Mouse (Mus musculus) layer of hippocampus, adult 9-10 months (tissue): ENCODE measurements at regions not wholly inside any gene's neighbourhood (a gene's known extent, or its start where the extent isn't known, plus 50 kb on each side); places are given as distances from the start of the nearest gene placed in this dataset.

ENCODE experiments used
- DNase-seq: peaks from one replicate; pipeline ENCODE4 v3.0.0; 2022; ENCODE audit warnings: low spot score

DNA sequence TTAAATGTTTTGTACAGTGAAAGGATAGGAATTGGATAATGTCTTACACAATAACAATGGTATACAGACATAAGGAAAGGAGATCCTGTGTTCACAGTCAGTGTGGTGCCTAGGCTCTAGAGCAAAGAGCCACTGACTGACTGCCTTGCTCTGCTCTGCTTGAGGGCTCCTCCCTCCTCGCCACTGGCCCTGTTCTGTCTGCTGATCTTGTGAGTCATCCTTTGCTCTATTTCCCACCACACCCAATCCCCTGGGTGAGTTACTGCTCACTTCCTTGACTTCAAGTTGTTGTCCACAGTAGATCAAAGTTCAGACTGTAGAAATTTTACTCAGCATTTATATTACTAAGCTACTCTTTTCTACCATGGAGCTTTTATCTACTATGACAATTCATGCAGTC lies 117.3 kb downstream of the Tmsb4x start:
- DNase-seq = no peak

DNA sequence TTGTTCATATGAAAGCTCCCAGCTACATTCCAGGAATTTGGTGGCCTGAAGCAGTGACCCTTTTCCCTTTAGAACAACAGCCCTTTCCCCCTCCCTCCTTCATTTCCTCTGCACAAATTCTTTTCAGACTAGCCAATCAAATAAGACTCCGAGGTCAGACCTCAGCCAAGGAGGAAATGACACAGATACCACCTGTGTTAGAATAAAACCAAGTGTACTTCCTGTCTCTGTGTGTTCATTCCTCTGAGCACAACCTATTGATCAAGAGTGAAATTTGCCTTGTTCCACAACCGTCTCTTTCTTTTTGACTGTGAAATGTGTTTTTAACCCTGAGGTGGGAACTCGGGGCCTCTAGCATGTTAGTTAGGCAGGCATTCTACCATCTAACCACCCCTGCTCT lies 120.2 kb downstream of the Tmsb4x start:
- DNase-seq = no peak

DNA sequence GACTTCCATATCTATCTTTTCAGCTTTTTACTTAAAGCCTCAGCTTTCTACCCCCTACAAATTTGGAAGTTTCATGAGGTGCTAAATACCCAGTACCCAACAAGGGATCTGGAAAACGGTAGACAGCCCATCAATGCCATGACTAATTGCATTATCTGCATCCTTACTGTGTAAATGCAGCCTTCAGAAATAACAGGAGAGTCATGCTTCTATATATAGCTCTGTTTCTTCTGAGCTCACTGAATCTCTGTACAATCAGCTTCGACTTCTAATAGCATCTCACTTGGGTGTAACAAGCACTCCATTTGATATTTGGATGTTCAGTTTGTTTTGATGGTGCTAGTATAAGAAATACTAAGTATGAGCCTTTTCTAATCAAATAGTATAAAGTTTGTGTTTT lies 120.7 kb downstream of the Tmsb4x start:
- no peak for DNase-seq

DNA sequence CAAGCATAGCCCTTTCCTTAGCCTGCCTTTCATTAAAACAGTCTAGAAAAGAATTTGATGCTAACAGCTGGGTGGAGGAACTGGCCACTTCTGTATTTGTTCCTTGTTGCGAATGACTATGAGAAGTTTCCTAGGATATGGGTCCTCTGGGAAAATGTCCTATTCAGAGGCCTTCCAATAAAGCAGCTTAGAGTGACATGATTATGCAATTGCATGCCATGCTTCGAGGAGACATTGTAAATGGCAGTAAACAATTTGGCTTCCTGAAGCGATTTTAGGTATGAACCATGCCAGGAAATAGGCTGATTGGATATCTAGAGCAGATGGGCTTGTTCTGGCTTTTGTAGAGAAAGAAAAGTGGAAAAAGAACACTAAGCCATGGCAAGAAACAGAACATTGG lies 128.3 kb downstream of the Tmsb4x start:
- DNase-seq = no peak

DNA sequence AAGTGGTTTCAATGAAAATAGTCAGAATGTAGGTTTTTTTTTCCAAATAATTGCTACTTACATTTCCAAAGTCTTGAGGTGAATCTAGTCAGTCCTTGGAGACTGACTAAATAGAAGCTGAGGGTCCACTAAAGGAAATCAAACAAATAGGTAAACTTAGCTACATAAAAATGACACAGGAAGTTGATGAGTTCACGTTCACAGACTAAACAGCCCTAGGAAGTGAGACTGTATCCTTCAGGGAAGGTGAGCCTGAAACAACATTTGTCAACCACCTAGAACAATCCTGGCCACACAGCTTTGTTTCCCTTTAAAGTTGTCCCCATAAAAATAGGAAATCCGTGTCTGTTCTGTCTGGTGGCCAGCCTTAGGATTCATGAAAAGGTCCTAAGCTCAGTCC lies 140.0 kb downstream of the Tmsb4x start:
- DNase-seq = no peak

DNA sequence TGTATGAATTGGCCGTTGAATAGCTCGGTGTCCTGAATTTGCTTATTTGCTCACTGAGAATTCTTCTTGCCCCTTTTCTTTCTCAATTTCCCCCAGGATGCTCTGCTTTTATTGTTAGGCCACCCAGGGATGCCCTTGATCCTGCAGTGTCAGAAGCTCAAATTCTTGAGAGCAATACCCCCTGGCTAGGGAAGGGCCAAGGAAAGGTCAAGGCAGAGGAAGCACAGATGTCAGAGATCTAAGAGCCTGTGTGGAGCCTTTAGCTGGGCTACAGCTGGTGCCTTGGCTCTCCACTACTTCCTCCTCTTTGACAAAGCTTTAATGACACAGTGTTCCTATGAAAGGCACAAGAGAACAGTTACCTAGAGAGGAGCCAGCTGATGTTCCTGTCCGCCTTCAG lies 141.2 kb downstream of the Tmsb4x start:
- DNase-seq = no peak

DNA sequence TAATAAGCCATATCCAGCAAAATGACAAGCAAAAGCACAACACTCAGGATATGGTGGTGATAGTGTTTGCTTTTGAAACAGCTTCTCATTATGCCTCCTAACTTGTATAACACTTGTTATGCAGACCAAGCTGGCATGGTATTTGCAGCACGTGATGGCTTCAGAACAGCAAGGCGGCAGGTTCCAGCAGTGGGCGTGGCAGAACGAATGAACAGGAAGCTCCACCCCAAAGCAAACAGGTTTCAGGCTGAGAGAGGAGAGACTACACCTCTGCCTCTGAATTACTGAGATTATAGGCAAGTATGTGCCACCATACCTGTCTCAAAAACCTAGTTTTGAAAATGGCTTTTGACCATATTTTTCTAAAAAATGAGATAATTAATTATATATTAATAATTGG lies 145.2 kb downstream of the Tmsb4x start:
- DNase-seq = no peak

DNA sequence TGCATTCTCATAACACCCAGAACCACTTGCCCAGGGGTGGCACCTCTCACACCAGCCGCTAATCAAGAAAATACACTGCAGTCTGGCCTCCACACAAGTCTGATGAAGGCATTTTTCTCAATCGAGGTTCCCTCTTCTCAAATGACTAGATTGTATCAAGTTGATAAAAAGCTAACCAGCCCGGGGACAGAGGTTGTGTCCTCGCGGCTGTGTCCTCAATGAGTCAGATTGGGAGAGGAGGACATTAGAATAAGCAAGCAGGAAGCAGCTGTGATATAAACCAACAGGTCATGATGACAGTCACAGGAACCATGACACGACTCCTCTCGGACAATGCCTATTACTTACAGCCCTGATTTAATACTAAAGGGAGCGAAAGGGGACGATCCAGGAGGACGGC lies 156.7 kb downstream of the Tmsb4x start:
- no peak for DNase-seq

DNA sequence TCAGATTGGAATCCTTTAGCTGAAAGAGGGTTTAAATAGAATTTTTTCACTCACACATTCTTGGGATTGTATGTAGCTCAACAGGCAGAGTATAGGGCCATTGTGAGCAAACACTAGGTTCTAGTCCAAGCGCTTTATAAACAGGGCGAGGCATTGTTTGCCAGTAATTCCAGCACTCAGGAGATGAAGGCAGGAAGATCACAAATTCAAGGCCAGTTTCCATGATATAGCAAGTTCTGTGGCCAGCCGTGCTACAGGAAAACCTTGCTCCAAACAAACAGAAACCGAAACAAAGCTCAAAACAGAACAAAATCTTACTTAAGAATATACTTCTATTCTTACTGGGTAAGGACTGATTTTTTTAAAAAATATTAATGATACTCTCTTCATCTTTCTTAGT lies 159.0 kb downstream of the Tmsb4x start:
- DNase-seq = no peak

DNA sequence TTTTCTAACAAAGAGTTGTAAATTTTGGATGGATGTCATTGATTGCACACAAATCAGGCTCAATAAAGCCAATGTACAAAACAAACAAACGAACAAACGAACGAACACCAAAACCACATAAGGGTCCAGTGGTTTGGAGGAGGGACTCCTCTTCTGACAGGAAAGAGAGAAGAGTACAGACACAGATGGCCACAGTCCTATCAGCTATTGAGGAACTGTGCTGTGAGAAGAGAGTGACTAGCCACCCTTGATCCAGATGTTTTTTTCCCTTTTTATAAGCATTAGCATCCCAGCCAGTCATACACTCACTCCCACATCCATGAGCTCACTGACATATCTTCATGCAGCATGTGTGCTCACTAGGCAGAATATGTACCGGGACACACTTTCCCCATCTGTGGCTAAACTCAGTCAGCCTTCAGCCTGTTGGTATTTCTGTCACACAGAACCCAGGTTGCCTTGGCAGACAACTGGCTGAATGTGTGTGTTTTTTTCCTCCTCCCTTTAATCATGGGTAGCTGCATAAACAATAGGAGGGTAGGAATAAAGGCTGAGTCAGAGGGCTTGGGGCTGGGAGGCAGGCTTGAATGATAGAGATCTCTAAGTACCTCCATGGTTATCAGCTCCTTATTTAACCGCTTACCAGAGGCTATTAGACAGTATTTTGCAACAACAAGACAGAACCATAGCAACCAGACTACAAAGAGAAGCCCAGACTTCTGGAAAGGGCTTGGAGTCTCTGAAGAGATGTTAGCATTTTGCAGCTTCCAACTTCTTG lies 159.7 kb downstream of the Tmsb4x start:
- no peak for DNase-seq

DNA sequence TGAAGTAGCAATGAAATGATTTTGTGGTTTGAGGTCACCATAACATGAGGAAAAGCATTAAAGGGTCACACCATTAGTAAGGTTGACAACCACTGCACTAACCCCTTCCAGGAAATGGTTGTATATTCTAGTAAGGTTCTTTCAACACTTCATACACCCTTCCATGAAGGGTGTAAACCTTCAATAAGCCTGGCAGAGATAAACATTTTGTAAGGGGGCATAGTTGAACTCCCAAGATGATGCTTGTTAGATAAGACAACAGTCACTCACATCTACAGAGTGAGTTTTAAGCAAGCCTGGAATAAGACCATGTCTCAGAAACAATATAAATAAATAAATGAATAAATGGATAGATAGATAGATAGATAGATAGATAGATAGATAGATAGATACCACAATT lies 171.1 kb downstream of the Tmsb4x start:
- DNase-seq = no peak

DNA sequence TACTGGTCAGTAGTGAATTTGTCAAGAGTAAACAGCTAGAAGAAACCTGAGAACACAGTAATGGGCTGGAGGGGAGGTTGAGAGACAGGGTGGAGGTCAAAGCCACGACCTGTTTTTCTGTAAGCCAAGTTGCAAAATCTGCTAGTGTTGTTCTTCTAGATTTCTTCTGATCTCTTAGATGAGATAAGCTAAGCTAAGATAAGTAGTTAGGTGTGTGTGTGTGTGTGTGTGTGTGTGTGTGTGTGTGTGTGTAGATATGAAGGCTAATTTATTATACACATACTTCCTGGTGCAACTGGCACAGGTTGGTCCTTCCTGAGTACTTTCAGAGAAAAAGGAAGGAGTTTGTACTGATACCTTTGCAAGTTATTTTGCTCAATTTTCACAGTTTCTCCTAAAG lies 172.8 kb downstream of the Tmsb4x start:
- no peak for DNase-seq

DNA sequence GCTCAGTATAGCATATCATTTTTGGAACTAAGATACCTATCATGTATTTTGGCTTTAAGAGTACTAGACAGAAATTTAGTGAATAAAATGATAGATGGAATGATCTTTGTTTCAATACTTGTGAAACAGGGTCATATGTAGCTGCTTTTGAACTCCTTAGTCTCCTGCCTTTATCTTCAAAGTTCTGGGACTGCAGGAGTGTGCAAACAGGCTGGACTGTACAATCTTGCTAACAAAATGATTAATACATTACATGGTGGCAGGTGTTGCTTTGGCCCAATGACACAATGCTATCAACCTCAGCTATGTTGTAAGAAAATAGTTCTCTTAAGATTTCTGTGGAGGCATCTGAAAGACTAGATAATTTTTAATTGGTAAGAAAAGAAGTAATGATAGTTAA lies 173.5 kb downstream of the Tmsb4x start:
- no peak for DNase-seq

DNA sequence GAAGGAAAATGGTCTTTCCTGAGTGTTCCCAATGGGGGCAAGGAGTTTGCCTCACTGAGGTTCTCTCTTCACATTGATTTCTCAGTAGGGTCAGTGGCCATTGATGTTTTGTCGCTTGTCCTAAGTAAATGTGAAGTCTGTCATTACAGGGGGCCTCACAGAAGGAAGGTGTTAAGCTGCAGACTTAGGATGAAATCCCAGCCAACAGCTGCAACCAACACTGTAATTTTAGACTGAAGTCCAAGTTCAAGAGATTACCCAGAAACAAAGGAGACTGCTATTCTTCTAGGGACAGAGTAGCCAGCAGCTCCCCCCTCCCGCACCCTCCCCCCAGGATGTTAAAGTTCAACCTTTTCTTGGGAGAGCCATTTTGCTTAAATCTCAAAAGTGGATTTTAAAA lies 176.0 kb downstream of the Tmsb4x start:
- DNase-seq = no peak

DNA sequence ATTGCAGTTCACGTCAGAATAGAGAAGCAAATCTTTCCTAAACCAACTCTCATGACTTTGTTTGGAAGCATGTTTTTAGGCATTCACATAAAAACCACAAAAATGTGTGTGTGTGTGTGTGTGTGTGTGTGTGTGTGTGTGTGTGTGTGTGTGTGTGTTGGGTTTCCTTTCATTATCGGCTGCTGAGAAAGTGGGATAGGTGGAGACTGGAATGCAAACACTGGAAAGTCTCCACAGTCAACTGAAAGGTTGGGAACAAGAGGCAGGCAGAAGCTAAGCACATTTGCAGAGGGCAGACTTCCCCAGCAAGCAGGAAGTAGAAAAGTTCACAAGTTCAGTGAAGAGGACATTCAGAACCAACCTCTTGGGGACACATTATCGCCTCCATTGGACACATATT lies 176.5 kb downstream of the Tmsb4x start:
- no peak for DNase-seq

DNA sequence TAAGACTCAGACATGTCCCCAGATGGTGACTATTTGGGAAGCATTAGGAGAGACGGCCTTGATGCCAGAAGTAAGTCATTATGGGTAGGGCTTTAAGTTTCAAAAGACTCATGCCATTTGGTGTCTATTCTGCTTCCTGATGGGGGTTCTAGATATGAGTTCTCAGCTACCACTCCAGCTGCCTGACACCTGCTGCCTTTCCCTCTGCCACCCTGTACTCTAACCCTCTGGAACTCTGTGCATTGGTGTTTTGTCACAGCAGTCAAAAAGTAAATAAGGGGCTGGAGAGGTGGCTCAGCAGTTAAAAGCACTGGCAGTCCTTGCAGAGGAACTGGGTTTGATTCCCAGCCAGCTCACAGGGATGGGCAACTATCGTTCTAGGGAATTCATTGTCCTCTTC lies 177.6 kb downstream of the Tmsb4x start:
- no peak for DNase-seq

DNA sequence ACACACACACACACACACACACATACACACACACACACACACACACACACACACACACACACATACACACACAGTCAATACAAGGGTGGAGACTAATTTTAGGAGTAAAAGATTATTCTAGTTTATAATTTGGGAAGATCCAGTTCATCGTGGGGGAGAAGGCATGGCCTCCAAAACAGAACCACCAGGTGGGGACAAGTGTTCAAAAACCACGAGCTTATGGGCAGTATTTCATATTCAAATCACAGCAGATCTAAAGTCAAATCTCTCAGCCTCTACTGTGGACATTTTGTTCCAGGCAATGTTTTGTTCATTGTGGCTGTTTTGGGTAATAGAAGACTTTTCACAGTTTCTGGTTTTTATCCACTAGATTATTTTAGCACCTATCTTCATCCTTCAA lies 193.5 kb downstream of the Tmsb4x start:
- no peak for DNase-seq

DNA sequence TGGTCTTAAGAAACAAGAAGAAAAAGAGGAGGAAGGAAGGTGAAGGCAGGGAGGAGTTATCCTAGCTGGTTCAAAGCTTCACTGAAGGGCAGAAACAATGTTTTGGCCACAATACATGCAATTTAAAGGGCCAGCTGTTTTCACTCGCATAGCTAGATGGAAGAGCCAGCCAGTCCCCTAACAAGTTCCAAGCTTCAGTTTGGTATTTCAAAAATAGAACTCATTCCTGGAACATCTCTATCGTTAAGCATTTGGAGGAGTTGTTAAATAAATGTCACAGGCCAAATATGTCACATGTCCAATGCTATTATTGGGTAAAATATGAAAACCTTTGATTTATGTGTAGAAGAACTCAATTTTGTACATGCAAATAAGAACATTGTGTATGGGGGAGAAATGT lies 194.8 kb downstream of the Tmsb4x start:
- DNase-seq = no peak

DNA sequence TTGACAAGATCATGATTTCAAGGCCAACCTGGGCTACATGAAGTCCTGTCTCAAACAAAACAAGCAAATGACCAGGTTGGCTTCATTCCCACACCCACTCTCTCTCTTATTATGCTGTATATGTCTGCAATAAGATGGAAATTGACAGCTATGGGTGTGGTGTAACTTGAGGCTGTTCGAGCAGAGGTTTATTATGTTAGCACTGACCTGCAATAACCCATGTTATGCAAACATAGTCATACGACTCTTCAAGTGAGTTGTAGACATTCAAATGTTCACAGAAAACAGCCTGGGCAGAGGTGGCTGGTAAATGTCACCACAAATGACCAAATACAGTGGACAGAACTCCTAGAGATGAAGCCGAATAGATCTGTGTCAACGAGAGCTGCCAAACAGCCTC lies 196.2 kb downstream of the Tmsb4x start:
- no peak for DNase-seq

DNA sequence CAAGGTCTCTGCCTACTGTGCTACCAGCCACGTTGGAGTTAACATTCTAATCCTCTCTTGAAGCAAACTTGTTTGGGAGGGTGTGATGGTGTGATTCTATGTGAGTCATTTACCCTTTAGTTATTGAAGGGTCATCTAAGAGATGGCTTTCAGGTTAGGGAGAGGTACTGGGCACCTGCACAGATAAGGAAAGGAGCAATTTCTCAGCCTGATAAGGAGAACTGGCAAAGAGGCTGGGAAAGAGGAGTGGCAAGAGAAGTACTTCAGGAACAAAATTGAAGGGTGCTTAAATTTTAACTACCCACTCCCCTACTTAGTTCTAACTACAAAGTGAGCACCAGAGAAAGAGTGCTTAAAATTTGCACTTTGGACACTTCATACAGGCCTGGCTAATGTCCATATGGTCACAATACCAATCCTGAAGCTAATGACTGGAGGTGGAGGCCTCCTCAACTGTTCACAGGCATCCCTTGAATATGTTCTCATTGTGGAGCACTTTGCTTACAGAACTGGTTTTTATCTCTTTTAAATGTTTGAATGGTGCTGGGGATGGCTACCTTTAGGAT lies 197.1 kb downstream of the Tmsb4x start:
- DNase-seq = no peak

DNA sequence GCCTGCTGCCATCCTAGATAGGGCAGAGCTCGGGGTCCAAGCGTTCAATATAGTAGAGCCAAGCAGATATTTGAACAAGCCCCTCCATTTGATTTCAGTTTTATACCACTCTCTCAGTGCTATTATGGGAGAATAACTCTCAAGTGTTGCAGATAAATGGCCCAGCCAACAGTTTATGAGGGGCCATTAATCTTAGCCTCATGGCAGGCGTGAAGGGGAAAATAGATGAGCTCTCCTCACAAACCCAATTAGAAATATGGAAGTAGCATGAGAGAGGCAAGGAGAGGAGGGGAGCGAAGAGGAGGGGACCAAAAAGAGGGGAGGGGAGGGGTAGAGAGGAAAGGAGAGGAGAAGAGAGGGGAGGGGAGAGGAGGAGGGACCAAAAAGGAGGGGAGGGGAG lies 213.3 kb downstream of the Tmsb4x start:
- no peak for DNase-seq

DNA sequence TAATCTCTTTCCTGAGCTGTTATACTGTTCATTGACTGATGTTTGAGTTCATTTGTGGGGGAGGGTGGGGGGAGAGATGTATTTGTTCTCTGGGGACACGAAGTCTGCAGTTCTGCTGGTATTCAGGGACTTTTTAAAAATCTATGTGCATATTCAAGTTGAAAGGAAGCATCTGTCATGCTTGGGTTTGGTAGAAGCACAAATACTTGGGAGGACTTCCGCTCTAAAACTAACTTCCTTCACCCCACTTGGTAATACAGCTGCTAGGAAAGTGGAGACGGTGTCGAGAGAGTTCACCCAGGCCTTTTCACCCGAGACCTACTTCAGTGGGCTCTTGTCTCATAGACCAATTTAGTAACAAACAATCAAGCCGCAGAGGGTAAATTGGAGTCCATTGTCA lies 228.1 kb downstream of the Tmsb4x start:
- DNase-seq = no peak

DNA sequence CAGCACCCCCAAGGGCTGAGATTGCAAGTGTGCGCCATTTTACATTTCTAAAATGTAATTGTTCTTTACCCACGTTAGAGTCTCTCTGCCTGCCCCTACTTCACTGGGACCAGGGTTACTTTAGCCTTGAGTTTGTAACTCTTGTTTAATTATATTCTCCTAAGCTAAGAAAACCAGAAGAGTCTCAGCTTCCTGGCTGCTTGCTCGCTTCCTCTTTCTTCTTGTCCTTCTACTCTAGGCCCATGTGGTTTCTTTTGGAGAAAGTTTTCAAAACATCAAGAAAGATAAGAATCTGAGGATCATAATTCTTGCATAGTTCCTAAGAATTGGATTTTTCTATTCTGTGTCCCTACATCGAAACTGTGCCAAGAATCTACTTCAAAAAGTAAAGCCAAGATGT lies 228.6 kb downstream of the Tmsb4x start:
- DNase-seq = no peak

DNA sequence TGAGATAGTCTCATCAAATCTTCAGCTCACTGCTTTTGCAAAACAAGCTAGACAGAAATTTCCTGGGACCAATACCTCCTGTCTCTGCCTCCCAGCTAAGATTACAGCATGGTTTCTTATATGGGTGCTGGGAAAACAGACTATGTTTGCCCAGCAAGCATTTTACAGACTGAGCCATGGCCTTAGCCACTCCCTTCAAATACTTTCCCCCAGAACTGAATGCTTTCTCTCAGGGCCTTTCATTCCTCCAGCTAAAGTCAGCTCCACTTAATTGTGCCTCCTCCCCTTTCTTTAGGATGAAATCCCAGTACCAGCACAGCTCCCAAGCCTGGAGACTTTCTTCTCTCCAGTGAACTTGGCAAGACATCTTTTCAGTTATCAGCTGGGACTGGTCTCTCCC lies 232.1 kb downstream of the Tmsb4x start:
- no peak for DNase-seq
